Mouse (Mus musculus) heart, adult 2 months (tissue): ENCODE measurements at regions not wholly inside any gene's neighbourhood (a gene's known extent, or its start where the extent isn't known, plus 50 kb on each side); places are given as distances from the start of the nearest gene placed in this dataset.

Experiments
- CTCF ChIP-seq: fragments of 200-600 bp; IDR thresholded peaks from 2 replicates; pipeline ENCODE4 v1.8.1; 2022; ENCODE audit warnings: antibody characterized with exemption, mild to moderate bottlenecking, moderate library complexity
- EP300 ChIP-seq: fragments of 200-500 bp; IDR thresholded peaks from 2 replicates; pipeline ENCODE4 v1.6.1; 2011; ENCODE audit warnings: low read depth, low read length, control low read depth; ENCODE audit not compliant: insufficient read depth
- POLR2A ChIP-seq: fragments of 200-500 bp; IDR thresholded peaks from 2 replicates; pipeline ENCODE4 v1.6.1; 2011; ENCODE audit warnings: mild to moderate bottlenecking, low read depth, low read length, control low read depth; ENCODE audit not compliant: insufficient read depth

GRCm38 (mm10) chr17:9235141-9235571 is 186.7 kb upstream of the Gm17728 start:
- TF ChIP-seq CTCF: no peak
- no peak for TF ChIP-seq POLR2A
- no peak for TF ChIP-seq EP300
